Mouse (Mus musculus) C2C12 (cell line): ENCODE measurements around the gene Klre1.

Source experiments
- CTCF ChIP-seq: IDR thresholded peaks from one replicate; pipeline ENCODE4 v1.5.1; 2011; ENCODE audit not compliant: control insufficient read depth, insufficient read depth, insufficient read length
- MAX ChIP-seq: IDR thresholded peaks from one replicate; pipeline ENCODE4 v1.6.1; 2011; ENCODE audit warnings: mild to moderate bottlenecking, control low read depth
- MYOD1 ChIP-seq: IDR thresholded peaks from one replicate; pipeline ENCODE4 v1.6.1; 2011; ENCODE audit warnings: low read depth; ENCODE audit not compliant: control insufficient read depth, insufficient read length
- USF1 ChIP-seq: IDR thresholded peaks from one replicate; pipeline ENCODE4 v1.6.1; 2011; ENCODE audit warnings: low read depth, mild to moderate bottlenecking, control low read depth, moderate library complexity

- no peak for TF ChIP-seq CTCF
- no peak for TF ChIP-seq MAX
- no peak for TF ChIP-seq USF1
- TF ChIP-seq MYOD1 = no peak
Observed at GRCm38 (mm10) chr6:129591508-129591907, 13.8 kb downstream of the Klre1 start, which contains the start of gene Klrd1.
